Mouse (Mus musculus): ENCODE data around the gene Itch. TPM values are rescaled to one million over a fixed set of nuclear protein-coding genes. Genes with fewer than 3 reads are reported as not detected.
A peak's percentile ranks its signal among the peaks of the same experiment; 100 is the strongest.

Gene Itch
- total and polyA plus RNA-seq, 2 experiments from 2014 or later = 20.4 to 38.0 TPM

- H3K4me3 ChIP-seq (ENCODE audit: low read depth, low read length) = no peak overlapping the region
- H3K4me1 ChIP-seq (ENCODE audit: insufficient read depth, low read length) = no peaks in the 10 kb centered on the region
- ATAC-seq (ENCODE audit: low FRiP score) (no peak), DNase-seq (ENCODE audit: low spot score) (no peak)
- H3K27me3 ChIP-seq (ENCODE audit: insufficient read depth, low read length) = no peaks in the 10 kb centered on the region
- no peak for TF ChIP-seq CTCF (IDR thresholded peaks at IDR 0.05)
- H3K4me2 ChIP-seq (ENCODE audit: low read depth, low read length, poor library complexity, severe bottlenecking) = no peak overlapping the region
- no peak overlapping the region for H3K9ac ChIP-seq (replicated peaks; ENCODE audit: low read length, poor library complexity, severe bottlenecking)
- WGBS = 91% methylated on average over 7 of the region's 7 CpGs
- no peak overlapping the region for H3K27ac ChIP-seq (ENCODE audit: low read depth, low read length)
- no peaks in the 10 kb centered on the region for H3K9me3 ChIP-seq (ENCODE audit: low read length)
- H3K36me3 ChIP-seq (ENCODE audit: insufficient read depth, low read length) = peaks cover 40% of the 10 kb centered on the region
Measured at GRCm38 (mm10) chr2:155224721-155225120, 91.4 kb downstream of the Itch start.

GRCm38 (mm10) chr2:155235746-155236361, 102.5 kb downstream of the Itch start:
- ATAC-seq (ENCODE audit: low FRiP score) (peak; percentile 91), DNase-seq (ENCODE audit: low spot score) (no peak)
- no peak for TF ChIP-seq CTCF (IDR thresholded peaks at IDR 0.05)
- peak overlapping the region; percentile 89 for H3K4me3 ChIP-seq (ENCODE audit: low read depth, low read length)
- no peaks in the 10 kb centered on the region for H3K36me3 ChIP-seq (ENCODE audit: insufficient read depth, low read length)
- WGBS = 6% methylated on average over 13 of the region's 13 CpGs
- peak overlapping the region; percentile 95 for H3K9ac ChIP-seq (replicated peaks; ENCODE audit: low read length, poor library complexity, severe bottlenecking)
- H3K27me3 ChIP-seq (ENCODE audit: insufficient read depth, low read length) = no peaks in the 10 kb centered on the region
- H3K27ac ChIP-seq (ENCODE audit: low read depth, low read length) = peak overlapping the region; percentile 85
- peaks cover 9% of the 10 kb centered on the region for H3K4me1 ChIP-seq (ENCODE audit: insufficient read depth, low read length)
- H3K4me2 ChIP-seq (ENCODE audit: low read depth, low read length, poor library complexity, severe bottlenecking) = peak overlapping the region; percentile 91
- H3K9me3 ChIP-seq (ENCODE audit: low read length) = no peaks in the 10 kb centered on the region

- Histone ChIP-seq H3K4me2 (ENCODE audit: low read depth, low read length, poor library complexity, severe bottlenecking) (peak within 1 kb of the TSS; percentile 91), H3K9me3 (ENCODE audit: low read length) (no peaks in the 10 kb centered on the region), H3K27me3 (ENCODE audit: insufficient read depth, low read length) (no peaks in the 10 kb centered on the region), H3K9ac (replicated peaks; ENCODE audit: low read length, poor library complexity, severe bottlenecking) (peak within 1 kb of the TSS; percentile 95), H3K4me3 (ENCODE audit: low read depth, low read length) (peak within 1 kb of the TSS; percentile 89), H3K36me3 (ENCODE audit: insufficient read depth, low read length) (no peaks in the 10 kb centered on the region), H3K4me1 (ENCODE audit: insufficient read depth, low read length) (peaks cover 9% of the 10 kb centered on the region), H3K27ac (ENCODE audit: low read depth, low read length) (peak within 1 kb of the TSS; percentile 85)
- WGBS = 1% methylated on average over 50 of the region's 50 CpGs
- ATAC-seq (ENCODE audit: low FRiP score) = peak; percentile 99
- peak; percentile 32 for TF ChIP-seq CTCF (IDR thresholded peaks at IDR 0.05)
- DNase-seq (ENCODE audit: low spot score) = peak; percentile 98
Measured at GRCm38 (mm10) chr2:155236362-155236992, 103.2 kb downstream of the Itch start, which contains the start of gene Dynlrb1. Dynlrb1 (plus strand) TSS chr2:155236533.

- Histone ChIP-seq H3K36me3 (ENCODE audit: insufficient read depth, low read length) (no peaks in the 10 kb centered on the region; the same call in 1 of the 2 replicates), H3K4me1 (ENCODE audit: insufficient read depth, low read length) (peaks cover 9% of the 10 kb centered on the region), H3K4me3 (ENCODE audit: low read depth, low read length) (peak overlapping the region; percentile 89), H3K27me3 (ENCODE audit: insufficient read depth, low read length) (no peaks in the 10 kb centered on the region), H3K9me3 (ENCODE audit: low read length) (no peaks in the 10 kb centered on the region), H3K9ac (replicated peaks; ENCODE audit: low read length, poor library complexity, severe bottlenecking) (peak overlapping the region; percentile 95), H3K4me2 (ENCODE audit: low read depth, low read length, poor library complexity, severe bottlenecking) (peak overlapping the region; percentile 91), H3K27ac (ENCODE audit: low read depth, low read length) (peak overlapping the region; percentile 85; the same call in 1 of the 2 replicates)
- no peak for TF ChIP-seq CTCF (IDR thresholded peaks at IDR 0.05)
- WGBS = 9% methylated on average over 4 of the region's 4 CpGs
- DNase-seq (ENCODE audit: low spot score) (no peak), ATAC-seq (ENCODE audit: low FRiP score) (no peak)
Measured at GRCm38 (mm10) chr2:155237276-155237675, 104.0 kb downstream of the Itch start.

GRCm38 (mm10) chr2:155240915-155241314, 107.6 kb downstream of the Itch start:
- ATAC-seq (ENCODE audit: low FRiP score) (no peak), DNase-seq (ENCODE audit: low spot score) (no peak)
- Histone ChIP-seq H3K9ac (replicated peaks; ENCODE audit: low read length, poor library complexity, severe bottlenecking) (no peak overlapping the region), H3K4me1 (ENCODE audit: insufficient read depth, low read length) (peaks cover 6% of the 10 kb centered on the region), H3K4me3 (ENCODE audit: low read depth, low read length) (no peak overlapping the region), H3K4me2 (ENCODE audit: low read depth, low read length, poor library complexity, severe bottlenecking) (no peak overlapping the region), H3K27ac (ENCODE audit: low read depth, low read length) (no peak overlapping the region), H3K9me3 (ENCODE audit: low read length) (no peaks in the 10 kb centered on the region), H3K27me3 (ENCODE audit: insufficient read depth, low read length) (no peaks in the 10 kb centered on the region), H3K36me3 (ENCODE audit: insufficient read depth, low read length) (peaks cover 21% of the 10 kb centered on the region)
- 75% methylated on average over 4 of the region's 4 CpGs for WGBS
- TF ChIP-seq CTCF (IDR thresholded peaks at IDR 0.05) = peak; percentile 28; the same call in 1 of the 2 replicates

GRCm38 (mm10) chr2:155242296-155242855, 109.1 kb downstream of the Itch start:
- Histone ChIP-seq H3K4me2 (ENCODE audit: low read depth, low read length, poor library complexity, severe bottlenecking) (no peak overlapping the region), H3K9me3 (ENCODE audit: low read length) (no peaks in the 10 kb centered on the region), H3K4me1 (ENCODE audit: insufficient read depth, low read length) (peaks cover 6% of the 10 kb centered on the region), H3K4me3 (ENCODE audit: low read depth, low read length) (no peak overlapping the region), H3K9ac (replicated peaks; ENCODE audit: low read length, poor library complexity, severe bottlenecking) (no peak overlapping the region), H3K36me3 (ENCODE audit: insufficient read depth, low read length) (peaks cover 30% of the 10 kb centered on the region), H3K27ac (ENCODE audit: low read depth, low read length) (no peak overlapping the region), H3K27me3 (ENCODE audit: insufficient read depth, low read length) (no peaks in the 10 kb centered on the region)
- DNase-seq (ENCODE audit: low spot score) (no peak), ATAC-seq (ENCODE audit: low FRiP score) (no peak)
- TF ChIP-seq CTCF (IDR thresholded peaks at IDR 0.05) = no peak
- WGBS = 81% methylated on average over 7 of the region's 7 CpGs
